Mouse (Mus musculus) regulatory T cell (primary cell): ENCODE data around the gene Cbx3.

Source experiments
- in situ Hi-C: fragments of 300-600 bp; cut with MboI, MseI; formaldehyde crosslinking; loops from one replicate; pipeline ENCODE4 v1.15.1; 2025; ENCODE audit warnings: high pct_unique_total_duplicates

Cbx3 gene

DNA sequence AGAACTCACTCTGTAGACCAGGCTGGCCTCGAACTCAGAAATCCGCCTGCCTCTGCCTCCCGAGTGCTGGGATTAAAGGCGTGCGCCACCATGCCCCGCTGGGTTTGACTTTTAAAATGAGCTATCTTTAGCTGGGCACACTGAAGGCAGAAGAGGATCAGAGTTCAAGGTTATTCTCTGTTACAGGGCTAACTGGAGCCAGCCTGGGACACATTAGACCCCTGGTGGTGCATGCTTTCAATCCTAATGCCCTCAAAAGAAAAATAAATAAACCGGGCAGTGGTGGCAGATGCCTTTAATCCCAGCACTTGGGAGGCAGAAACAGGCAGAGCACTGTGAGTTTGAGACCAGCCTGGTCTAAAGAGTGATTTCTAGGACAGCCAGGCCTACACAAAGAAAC lies 44.7 kb downstream of the Cbx3 start:
- in situ Hi-C loops, result loop anchor here (5.0 kb wide), 1 partner anchor 62 kb away; no protein-coding TSS in a partner anchor

GRCm38 (mm10) chr6:51523310-51523709 lies 53.1 kb downstream of the Cbx3 start:
- in situ Hi-C loops, result no loop called here

- in situ Hi-C loops, result no loop called here
Measured at GRCm38 (mm10) chr6:51523807-51524320, 53.7 kb downstream of the Cbx3 start, which contains the start of gene Snx10. Gene Snx10, plus strand, starts transcription at chr6:51523901.

- in situ Hi-C loops, result no loop called here
Measured at GRCm38 (mm10) chr6:51524321-51524931, 54.3 kb downstream of the Cbx3 start.

GRCm38 (mm10) chr6:51525001-51525400 lies 54.8 kb downstream of the Cbx3 start:
- in situ Hi-C loops, result no loop called here

GRCm38 (mm10) chr6:51529457-51529856 lies 59.3 kb downstream of the Cbx3 start:
- in situ Hi-C loops, result no loop called here
